Mouse (Mus musculus) midbrain, embryonic 10.5 days (tissue): ENCODE measurements at regions not wholly inside any gene's neighbourhood (a gene's known extent, or its start where the extent isn't known, plus 50 kb on each side); places are given as distances from the start of the nearest gene placed in this dataset.

ENCODE experiments used
- DNase-seq: peaks from one replicate; pipeline ENCODE4 v3.0.0-alpha.2; 2017; ENCODE audit warnings: low spot score
- H3K27ac ChIP-seq: fragments of 300-500 bp; sonication (generic); replicated peaks from 2 replicates; pipeline ENCODE4 v1.5.1; 2016; ENCODE audit warnings: mild to moderate bottlenecking
- H3K27me3 ChIP-seq: fragments of 300-500 bp; sonication (generic); 2 replicates; pipeline ENCODE4 v1.6.1; 2016; ENCODE audit warnings: low read depth, mild to moderate bottlenecking; ENCODE audit not compliant: poor library complexity, severe bottlenecking
- H3K36me3 ChIP-seq: fragments of 300-500 bp; sonication (generic); 2 replicates; pipeline ENCODE4 v1.6.1; 2016; ENCODE audit warnings: mild to moderate bottlenecking, moderate library complexity
- H3K4me1 ChIP-seq: fragments of 300-500 bp; sonication (generic); 2 replicates; pipeline ENCODE4 v1.6.1; 2016
- H3K4me3 ChIP-seq: fragments of 300-500 bp; sonication (generic); 2 replicates; pipeline ENCODE4 v1.5.1; 2016; ENCODE audit warnings: mild to moderate bottlenecking, moderate library complexity
- H3K9me3 ChIP-seq: fragments of 300-500 bp; sonication (generic); replicated peaks from 2 replicates; pipeline ENCODE4 v1.6.1; 2016; ENCODE audit warnings: mild to moderate bottlenecking
- WGBS: fragments of 180-500 bp; shearing (Covaris S2); methylation state at CpG from one replicate; pipeline ENCODE4 v1.1.7; 2016; 5-methylcytosine and 5-hydroxymethylcytosine counted together

DNA sequence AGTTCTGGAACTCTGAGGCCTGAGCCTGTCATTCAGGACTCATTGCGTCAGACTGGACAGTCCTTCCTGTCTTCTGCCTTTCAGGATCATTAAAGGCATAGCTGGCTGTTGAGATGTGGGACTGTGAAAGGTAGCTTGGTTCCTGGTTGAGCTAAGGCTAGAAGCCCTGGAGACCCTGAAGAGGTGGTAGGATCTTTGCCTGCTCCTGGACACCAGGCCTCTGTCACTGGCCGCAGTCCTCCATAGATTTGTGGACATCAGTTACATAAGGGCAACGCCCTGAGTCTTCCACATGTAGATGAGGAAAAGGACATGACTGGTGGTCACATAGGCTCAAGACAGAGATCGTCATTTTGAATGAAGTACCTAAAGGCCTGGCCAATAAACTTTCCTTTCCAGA, 127.9 kb downstream of the Opa1 start:
- Histone ChIP-seq H3K9me3 (peaks cover 5% of the 10 kb centered on the region; the same call in 1 of the 2 replicates), H3K27ac (no peak overlapping the region), H3K36me3 (no peaks in the 10 kb centered on the region), H3K4me1 (no peaks in the 10 kb centered on the region), H3K4me3 (no peak overlapping the region), H3K27me3 (peaks cover 91% of the 10 kb centered on the region)
- DNase-seq = no peak
- 93% methylated on average over 4 of the region's 4 CpGs for WGBS

DNA sequence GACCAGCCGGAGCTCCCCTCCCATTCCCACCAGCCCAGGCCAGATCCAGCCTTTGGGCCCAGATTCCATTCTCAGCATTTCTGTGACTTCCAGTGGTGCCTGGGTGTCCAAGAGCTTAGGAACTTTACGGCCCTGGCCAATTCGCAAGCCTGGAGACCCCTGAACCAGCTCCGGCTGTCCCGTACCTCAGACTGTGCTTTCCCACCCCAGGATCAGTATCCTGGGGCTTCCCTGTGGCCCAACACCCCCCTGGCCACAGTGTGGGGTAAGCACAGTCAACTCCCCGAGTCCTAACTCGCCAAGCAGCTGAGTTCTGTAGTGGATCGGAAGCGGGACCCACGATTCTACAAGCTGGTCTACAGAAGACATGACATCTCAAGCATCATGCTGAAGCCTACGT, 128.5 kb downstream of the Opa1 start:
- no peak overlapping the region for H3K4me3 ChIP-seq
- peaks cover 98% of the 10 kb centered on the region for H3K27me3 ChIP-seq
- H3K9me3 ChIP-seq = no peaks in the 10 kb centered on the region; the same call in 1 of the 2 replicates
- H3K4me1 ChIP-seq = no peaks in the 10 kb centered on the region
- DNase-seq = no peak
- WGBS = 89% methylated on average over 11 of the region's 11 CpGs
- no peak overlapping the region for H3K27ac ChIP-seq
- H3K36me3 ChIP-seq = no peaks in the 10 kb centered on the region

DNA sequence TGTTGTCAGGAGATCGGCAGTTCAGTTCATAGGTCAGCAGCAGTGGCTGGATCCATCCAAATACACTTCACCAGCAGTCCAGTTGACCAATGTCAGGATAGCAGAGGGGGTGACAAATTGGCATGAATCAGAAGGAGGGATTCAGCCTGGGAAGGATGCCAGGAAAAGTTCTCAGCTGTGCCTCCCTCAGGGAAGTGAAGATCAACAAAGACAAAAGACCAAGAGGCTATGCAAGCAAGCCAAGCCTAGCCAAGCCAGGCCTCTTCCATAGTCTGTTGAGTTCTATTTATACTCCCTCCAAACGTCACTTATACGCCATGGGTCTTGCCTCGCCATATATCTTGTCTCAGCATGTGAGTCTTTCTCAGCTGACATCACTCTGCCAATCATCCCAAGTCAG, 129.9 kb downstream of the Opa1 start:
- no peak for DNase-seq
- Histone ChIP-seq H3K36me3 (no peaks in the 10 kb centered on the region), H3K4me3 (no peak overlapping the region), H3K4me1 (no peaks in the 10 kb centered on the region), H3K27ac (no peak overlapping the region), H3K9me3 (no peaks in the 10 kb centered on the region), H3K27me3 (peaks cover 100% of the 10 kb centered on the region)
- 91% methylated on average over 4 of the region's 4 CpGs for WGBS

DNA sequence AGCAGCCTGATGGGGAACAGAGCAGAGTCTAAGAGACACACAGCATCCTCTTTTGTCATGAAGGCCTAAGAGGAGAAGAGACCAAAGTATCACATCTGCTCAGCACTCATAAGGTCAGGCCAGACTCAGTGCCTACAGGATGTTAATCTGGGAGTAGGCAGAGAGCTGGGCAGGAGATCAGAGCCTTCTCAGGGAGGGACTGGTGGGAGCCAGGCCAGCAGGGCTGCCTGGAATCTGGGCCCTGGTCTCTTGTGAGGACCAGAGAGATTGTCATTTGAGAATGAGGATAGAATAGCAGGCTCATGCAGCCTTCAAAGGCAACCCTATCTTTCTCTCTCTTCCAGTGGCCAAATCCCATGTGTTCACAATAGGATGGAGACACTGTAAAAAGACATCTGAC, 132.3 kb downstream of the Opa1 start:
- H3K4me1 ChIP-seq = no peaks in the 10 kb centered on the region
- H3K27me3 ChIP-seq = peaks cover 100% of the 10 kb centered on the region
- H3K4me3 ChIP-seq = no peak overlapping the region
- no peaks in the 10 kb centered on the region for H3K36me3 ChIP-seq
- no peaks in the 10 kb centered on the region for H3K9me3 ChIP-seq
- no peak overlapping the region for H3K27ac ChIP-seq
- no peak for DNase-seq

DNA sequence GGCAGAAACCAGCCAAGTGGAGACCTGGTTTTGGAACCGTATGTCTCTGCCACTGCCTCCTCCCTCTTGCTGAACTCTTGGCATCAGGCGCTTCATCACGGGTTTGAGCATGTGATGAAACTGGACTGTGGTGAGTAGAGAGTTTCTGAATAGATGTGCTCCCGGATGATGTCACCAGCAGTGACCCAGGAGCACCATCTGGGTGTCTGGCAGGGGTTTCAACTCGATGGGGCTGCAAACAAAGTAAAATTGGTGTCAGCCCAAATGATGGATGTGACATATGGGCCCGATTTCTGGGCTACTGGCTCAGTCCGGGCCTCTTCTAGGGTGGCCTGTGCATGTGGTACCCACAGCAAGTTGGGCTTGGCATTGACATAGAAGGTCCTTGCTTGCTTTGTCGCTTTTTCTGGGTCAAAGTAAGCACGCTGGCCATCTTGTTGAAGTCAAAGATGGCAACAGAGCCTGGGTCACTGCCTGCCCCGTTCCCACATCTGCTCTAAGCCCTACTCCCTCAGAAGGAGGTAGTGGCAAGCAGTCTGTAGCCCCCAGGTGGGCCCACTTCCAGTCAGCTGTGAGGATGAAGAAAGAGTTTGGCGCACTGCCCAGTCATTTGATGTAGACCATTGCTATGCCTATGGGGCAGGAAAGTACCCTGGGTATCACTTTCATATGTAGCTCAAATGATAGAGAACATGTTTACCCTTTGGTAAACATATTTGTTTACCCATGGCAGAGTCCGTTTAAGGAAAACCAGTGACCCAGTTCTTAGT, 133.0 kb downstream of the Opa1 start:
- no peak for DNase-seq
- H3K27me3 ChIP-seq = peaks cover 100% of the 10 kb centered on the region
- 91% methylated on average over 12 of the region's 12 CpGs for WGBS
- H3K4me1 ChIP-seq = no peaks in the 10 kb centered on the region
- no peaks in the 10 kb centered on the region for H3K9me3 ChIP-seq
- no peak overlapping the region for H3K4me3 ChIP-seq
- no peaks in the 10 kb centered on the region for H3K36me3 ChIP-seq
- no peak overlapping the region for H3K27ac ChIP-seq

DNA sequence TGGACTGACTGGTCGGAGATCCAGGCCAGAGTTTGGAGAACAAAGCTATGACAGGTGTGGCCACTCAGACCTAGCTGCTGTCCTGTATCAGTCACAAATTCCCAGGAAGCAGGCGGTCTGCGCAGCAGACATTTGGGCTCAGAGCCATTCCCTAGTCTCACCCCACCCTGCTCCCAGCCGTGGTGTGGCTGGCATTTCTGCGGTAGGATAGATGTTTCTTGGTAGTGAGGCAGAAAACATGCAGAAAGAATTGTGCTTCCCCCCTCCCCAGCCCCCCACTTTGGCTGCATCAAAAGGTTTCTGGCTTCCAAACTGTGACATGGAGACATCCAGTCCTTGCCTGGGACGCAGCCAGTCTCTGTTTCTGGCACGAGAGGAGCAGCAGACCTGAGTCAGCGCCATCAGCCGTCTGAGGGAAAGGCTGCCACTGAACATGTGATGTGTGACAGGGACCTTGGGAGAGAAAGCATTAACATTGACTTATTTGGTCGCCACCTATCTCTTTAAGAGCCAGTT, 135.5 kb downstream of the Opa1 start:
- Histone ChIP-seq H3K4me1 (peaks cover 13% of the 10 kb centered on the region), H3K4me3 (no peak overlapping the region), H3K36me3 (no peaks in the 10 kb centered on the region), H3K9me3 (no peaks in the 10 kb centered on the region), H3K27ac (no peak overlapping the region), H3K27me3 (peaks cover 100% of the 10 kb centered on the region)
- DNase-seq = no peak
- 85% methylated on average over 10 of the region's 10 CpGs for WGBS

GRCm38 (mm10) chr16:29718965-29719364, 139.8 kb downstream of the Opa1 start:
- H3K4me3 ChIP-seq = no peak overlapping the region
- no peaks in the 10 kb centered on the region for H3K9me3 ChIP-seq
- peak overlapping the region; percentile 34; the same call in 1 of the 2 replicates for H3K27ac ChIP-seq
- no peak for DNase-seq
- peaks cover 100% of the 10 kb centered on the region for H3K27me3 ChIP-seq
- no peaks in the 10 kb centered on the region for H3K36me3 ChIP-seq
- peaks cover 29% of the 10 kb centered on the region for H3K4me1 ChIP-seq
- 61% methylated on average over 10 of the region's 10 CpGs for WGBS

DNA sequence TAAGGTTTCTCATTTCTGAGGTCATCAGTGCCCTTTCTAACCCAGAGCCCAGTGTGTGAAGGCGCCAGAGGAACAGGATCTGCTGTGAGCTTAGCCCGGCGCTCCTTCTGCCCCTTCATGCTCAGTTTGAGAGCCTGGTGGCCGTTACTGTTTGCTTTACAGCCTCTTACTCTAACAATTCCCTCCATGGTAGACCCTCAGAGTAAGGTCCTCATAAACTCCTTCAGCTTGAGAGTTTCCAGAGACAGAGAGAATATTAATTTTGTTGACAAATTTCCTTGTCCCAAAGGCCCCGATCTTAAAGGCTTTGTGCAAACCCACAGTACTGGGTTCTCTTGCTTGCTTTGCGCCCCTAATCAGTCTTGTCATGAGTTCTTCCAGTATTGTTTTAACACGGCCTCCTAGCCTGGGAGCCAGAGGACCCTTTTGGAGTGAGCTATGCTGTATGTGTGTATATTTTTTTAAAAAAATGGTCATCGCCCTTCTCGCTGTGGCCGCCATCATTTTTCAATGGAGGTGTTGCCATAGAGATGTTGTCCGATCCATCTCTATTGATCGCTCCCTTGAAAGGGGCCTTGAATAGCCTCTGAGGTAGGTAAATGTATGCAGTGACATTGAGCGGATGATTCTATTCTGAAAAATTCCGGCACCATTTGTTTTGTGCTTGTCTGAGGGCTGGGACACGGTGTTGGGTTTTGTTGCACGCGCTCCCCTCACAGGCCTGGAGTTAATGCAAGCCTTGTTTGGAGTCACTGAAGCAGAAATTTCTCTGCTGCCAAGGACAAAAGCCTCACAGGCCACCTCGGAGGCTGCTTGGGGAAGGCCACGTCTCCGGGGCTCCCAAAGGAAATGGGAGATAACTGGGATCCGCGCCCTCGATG, 140.7 kb downstream of the Opa1 start:
- WGBS = 22% methylated on average over 23 of the region's 23 CpGs
- DNase-seq = peak; percentile 82
- Histone ChIP-seq H3K36me3 (no peaks in the 10 kb centered on the region), H3K27me3 (peaks cover 100% of the 10 kb centered on the region), H3K4me3 (peak overlapping the region; percentile 16), H3K27ac (peak overlapping the region; percentile 34), H3K4me1 (peaks cover 29% of the 10 kb centered on the region), H3K9me3 (no peaks in the 10 kb centered on the region)

GRCm38 (mm10) chr16:29725153-29725552, 146.0 kb downstream of the Opa1 start:
- Histone ChIP-seq H3K4me1 (peaks cover 32% of the 10 kb centered on the region), H3K9me3 (no peaks in the 10 kb centered on the region), H3K4me3 (no peak overlapping the region), H3K27ac (no peak overlapping the region), H3K36me3 (no peaks in the 10 kb centered on the region), H3K27me3 (peaks cover 100% of the 10 kb centered on the region)
- DNase-seq = no peak
- WGBS = 56% methylated on average over 5 of the region's 5 CpGs

DNA sequence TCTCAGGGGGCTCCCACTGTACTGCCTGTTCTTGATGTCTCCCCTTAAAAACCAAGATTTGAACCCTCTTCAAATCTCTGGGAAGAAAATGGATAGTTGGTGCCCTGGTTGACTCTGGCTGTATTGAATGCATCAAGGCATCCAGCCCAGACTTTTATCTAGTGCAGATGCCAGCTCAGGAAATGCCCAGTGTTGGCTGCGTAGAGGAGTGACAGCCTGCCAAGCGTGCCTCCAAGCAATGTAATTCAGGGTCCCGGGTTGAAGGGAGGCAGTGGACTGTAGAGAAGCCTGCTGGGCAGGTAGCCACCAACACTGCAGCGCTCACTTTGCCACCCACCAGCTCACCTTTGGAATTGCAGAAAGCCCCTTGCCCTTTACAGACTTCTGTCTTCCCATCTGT, 146.4 kb downstream of the Opa1 start:
- H3K4me3 ChIP-seq = no peak overlapping the region
- H3K36me3 ChIP-seq = no peaks in the 10 kb centered on the region
- 67% methylated on average over 4 of the region's 4 CpGs for WGBS
- peaks cover 32% of the 10 kb centered on the region for H3K4me1 ChIP-seq
- H3K27ac ChIP-seq = no peak overlapping the region
- H3K9me3 ChIP-seq = no peaks in the 10 kb centered on the region
- peaks cover 100% of the 10 kb centered on the region for H3K27me3 ChIP-seq
- DNase-seq = no peak

- no peak for DNase-seq
- WGBS = 86% methylated on average over 7 of the region's 7 CpGs
- Histone ChIP-seq H3K4me3 (no peak overlapping the region), H3K36me3 (no peaks in the 10 kb centered on the region), H3K27me3 (peaks cover 100% of the 10 kb centered on the region), H3K27ac (no peak overlapping the region), H3K4me1 (peaks cover 27% of the 10 kb centered on the region), H3K9me3 (no peaks in the 10 kb centered on the region)
Observed at GRCm38 (mm10) chr16:29727397-29727796, 148.3 kb downstream of the Opa1 start.

GRCm38 (mm10) chr16:29728769-29729481, 149.8 kb downstream of the Opa1 start:
- Histone ChIP-seq H3K9me3 (no peaks in the 10 kb centered on the region), H3K36me3 (no peaks in the 10 kb centered on the region), H3K27ac (no peak overlapping the region), H3K4me1 (peaks cover 27% of the 10 kb centered on the region), H3K27me3 (peaks cover 100% of the 10 kb centered on the region), H3K4me3 (no peak overlapping the region)
- peak; percentile 81 for DNase-seq
- 22% methylated on average over 10 of the region's 10 CpGs for WGBS
